Mouse (Mus musculus) spleen, adult 2 months (tissue): ENCODE data around the gene Cnpy1.

Experiments
- CTCF ChIP-seq: fragments of 200-500 bp; IDR thresholded peaks from 2 replicates; pipeline ENCODE4 v1.5.1; 2011; ENCODE audit warnings: mild to moderate bottlenecking, inconsistent platforms; ENCODE audit not compliant: insufficient read depth, insufficient read length, insufficient replicate concordance; ENCODE audit errors: extremely low read depth
- POLR2A ChIP-seq: fragments of 200-500 bp; IDR thresholded peaks from 2 replicates; pipeline ENCODE4 v1.6.1; 2011; ENCODE audit warnings: low read depth, low read length, inconsistent platforms

GRCm38 (mm10) chr5:28158308-28159071 is 87.1 kb downstream of the Cnpy1 start:
- TF ChIP-seq CTCF (no peak), POLR2A (no peak)
